Mouse (Mus musculus) bone marrow macrophage, adult 2 months (primary cell): ENCODE data around the gene Nmrk1. TPM values are rescaled to one million over a fixed set of nuclear protein-coding genes. Genes with fewer than 3 reads are reported as not detected.

Source experiments
- H3K27ac ChIP-seq: 2 replicates; pipeline ENCODE4 v1.5.1; 2012; ENCODE audit warnings: low read depth, low read length; ENCODE audit not compliant: insufficient read depth
- H3K4me1 ChIP-seq: 2 replicates; pipeline ENCODE4 v1.6.1; 2012; ENCODE audit warnings: low read length; ENCODE audit not compliant: control insufficient read depth, insufficient read depth
- H3K4me3 ChIP-seq: 2 replicates; pipeline ENCODE4 v1.5.1; 2012; ENCODE audit warnings: mild to moderate bottlenecking, low read length, moderate library complexity; ENCODE audit not compliant: insufficient read depth
- CTCF ChIP-seq: IDR thresholded peaks from 2 replicates; pipeline ENCODE4 v1.5.1; 2012; ENCODE audit warnings: low read depth, mild to moderate bottlenecking, low read length, moderate library complexity
- POLR2A ChIP-seq: IDR thresholded peaks from 2 replicates; pipeline ENCODE4 v1.6.1; 2012; ENCODE audit warnings: mild to moderate bottlenecking, low read depth, low read length, borderline replicate concordance
- polyA plus RNA-seq: library from polyadenylated mRNA; stranded (reverse); fragments of >200 nt; gene quantifications from 2 replicates; pipeline ENCODE4 v1.2.4, GENCODE M21; 2012; ENCODE audit not compliant: missing spikeins, insufficient read depth, insufficient read length

Nmrk1 gene
- polyA plus RNA-seq, 1 experiment, result 12.7 TPM

DNA sequence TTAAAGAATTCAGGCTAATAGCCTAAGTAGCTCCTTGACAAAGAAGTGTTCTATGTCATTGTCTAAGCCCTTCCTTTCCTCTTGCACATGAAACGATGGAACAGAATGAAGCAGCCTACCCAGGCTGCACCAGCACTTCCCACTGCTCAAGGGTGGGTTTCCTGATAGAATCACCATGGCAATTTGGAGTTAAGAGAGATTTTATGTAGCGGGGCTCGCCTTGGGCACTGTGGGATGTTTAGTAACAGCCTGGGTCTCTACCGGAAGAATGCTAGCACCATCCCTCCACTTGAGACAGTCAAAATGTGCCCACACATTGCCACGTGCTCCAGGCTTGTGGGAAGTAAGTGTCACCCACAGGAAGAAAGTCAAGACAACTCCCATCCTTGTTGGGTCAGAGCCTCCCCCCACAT, 40.8 kb upstream of the Nmrk1 start:
- no peak overlapping the region for H3K4me3 ChIP-seq
- H3K27ac ChIP-seq, result no peak overlapping the region
- peaks cover 10% of the 10 kb centered on the region for H3K4me1 ChIP-seq
- TF ChIP-seq CTCF (no peak), POLR2A (no peak)

DNA sequence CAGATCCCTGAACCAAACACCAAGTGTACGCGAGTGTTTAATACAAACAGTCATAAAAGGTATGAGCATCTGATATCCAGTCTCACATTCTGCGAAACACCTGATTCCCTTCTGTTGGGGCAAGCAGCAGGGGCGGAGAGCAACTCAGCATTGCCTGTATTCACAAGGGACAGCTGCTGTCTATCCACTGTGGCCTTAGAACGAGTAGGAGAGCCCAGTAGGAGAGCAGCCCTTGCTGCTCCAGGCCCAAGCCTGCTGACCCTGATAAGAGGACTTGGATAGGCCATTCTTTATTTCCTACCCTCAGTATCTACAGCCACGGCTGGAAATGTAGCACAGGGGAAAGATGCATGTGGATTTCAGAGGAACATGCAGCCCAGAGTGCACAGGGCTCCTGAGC, 38.8 kb upstream of the Nmrk1 start:
- TF ChIP-seq CTCF, result no peak
- peaks cover 7% of the 10 kb centered on the region for H3K4me1 ChIP-seq
- no peak overlapping the region for H3K4me3 ChIP-seq
- H3K27ac ChIP-seq, result no peak overlapping the region

DNA sequence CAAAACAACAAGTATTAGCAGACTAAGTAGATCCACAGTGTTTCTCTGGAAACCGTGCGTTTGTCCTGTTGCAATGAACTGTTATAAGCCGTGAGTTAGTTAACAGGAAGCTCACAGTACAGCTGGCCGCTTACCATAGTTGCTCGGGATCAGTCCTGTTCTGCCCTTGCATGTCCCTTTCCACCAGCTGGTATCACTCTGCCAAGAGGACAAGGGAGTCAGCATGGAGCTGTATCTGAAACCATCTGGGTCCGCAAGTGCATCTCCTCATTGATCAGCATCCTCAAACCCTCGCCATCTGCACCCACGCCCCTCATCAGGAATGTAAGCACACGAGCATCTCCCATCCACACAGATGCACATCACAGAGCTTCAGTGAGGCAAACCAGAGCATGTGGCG, 38.0 kb upstream of the Nmrk1 start:
- TF ChIP-seq CTCF (no peak), POLR2A (no peak)
- H3K4me3 ChIP-seq, result no peak overlapping the region
- peaks cover 7% of the 10 kb centered on the region for H3K4me1 ChIP-seq
- no peak overlapping the region for H3K27ac ChIP-seq

DNA sequence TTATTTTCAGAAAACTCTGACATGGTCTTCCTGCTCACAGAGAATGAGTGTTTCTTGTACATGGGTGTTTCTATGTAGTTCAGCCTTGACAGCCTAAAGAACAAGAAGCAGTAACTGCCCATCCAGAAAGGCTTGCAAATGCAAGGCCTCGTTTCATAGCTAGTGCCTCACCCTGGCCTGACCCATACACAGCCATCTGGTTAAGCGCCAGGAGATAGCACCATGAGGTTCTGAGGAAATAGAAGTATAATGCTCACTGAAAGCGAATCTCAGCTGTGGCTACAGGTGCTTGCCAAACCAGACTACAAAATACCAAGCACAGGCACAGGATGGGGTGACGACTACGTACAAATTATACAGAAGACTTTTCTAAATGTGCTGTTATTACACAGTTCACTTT, 34.9 kb upstream of the Nmrk1 start:
- TF ChIP-seq CTCF, result no peak
- no peak for TF ChIP-seq POLR2A
- no peak overlapping the region for H3K4me3 ChIP-seq
- H3K4me1 ChIP-seq, result peaks cover 3% of the 10 kb centered on the region
- no peak overlapping the region for H3K27ac ChIP-seq

DNA sequence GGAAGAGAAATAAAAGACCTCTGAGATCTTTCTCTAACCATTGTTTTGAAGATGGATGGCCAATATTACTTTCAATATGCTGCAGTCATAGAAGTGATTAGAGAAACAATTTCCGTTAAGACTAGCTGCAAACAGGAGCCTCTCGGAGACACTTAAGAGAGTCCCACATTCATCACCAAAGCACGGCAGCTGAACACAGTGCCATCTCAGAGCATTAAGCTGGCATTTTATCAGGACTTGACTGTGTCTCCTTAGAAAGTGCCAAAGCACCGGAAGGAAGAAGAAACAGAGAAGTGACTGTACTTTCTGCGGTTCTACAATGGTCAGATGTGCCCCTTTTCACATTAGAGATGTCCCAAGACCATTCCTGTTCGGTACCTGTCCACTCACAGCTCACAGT, 34.0 kb upstream of the Nmrk1 start:
- no peak for TF ChIP-seq POLR2A
- no peak for TF ChIP-seq CTCF
- peaks cover 3% of the 10 kb centered on the region for H3K4me1 ChIP-seq
- no peak overlapping the region for H3K27ac ChIP-seq
- no peak overlapping the region for H3K4me3 ChIP-seq

DNA sequence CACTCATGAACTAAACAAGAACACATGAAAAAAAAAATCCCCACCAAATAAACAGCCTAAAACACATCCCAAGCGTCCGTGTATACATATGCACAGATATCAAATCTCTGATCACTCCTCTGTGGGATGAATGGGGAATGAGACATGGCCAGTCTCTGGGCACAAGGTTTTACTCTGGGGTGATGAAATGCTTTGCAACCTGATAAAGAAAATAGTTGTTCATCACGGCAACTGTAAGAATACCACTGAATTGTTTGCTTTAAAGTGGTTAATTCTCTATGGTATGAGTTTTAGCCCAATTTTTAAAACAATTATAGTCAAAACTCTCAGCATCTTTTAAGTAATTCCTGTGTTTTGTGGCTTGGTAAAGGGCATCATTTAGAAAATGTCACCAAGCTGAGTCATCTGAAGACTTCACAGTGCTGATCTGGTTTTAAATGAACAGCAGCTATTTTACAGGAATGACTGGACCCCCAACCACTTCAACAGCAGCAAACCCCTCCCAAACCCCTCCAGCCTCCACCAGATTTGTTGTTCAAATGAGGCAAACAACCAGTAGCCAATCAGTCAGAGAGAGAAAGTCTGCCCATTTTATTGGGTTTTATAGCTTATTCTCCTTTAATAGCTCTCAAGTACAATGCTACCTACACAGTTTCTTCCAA, 33.4 kb upstream of the Nmrk1 start:
- TF ChIP-seq POLR2A, result no peak
- TF ChIP-seq CTCF, result no peak
- Histone ChIP-seq H3K4me1 (peaks cover 10% of the 10 kb centered on the region), H3K4me3 (no peak overlapping the region), H3K27ac (no peak overlapping the region)

DNA sequence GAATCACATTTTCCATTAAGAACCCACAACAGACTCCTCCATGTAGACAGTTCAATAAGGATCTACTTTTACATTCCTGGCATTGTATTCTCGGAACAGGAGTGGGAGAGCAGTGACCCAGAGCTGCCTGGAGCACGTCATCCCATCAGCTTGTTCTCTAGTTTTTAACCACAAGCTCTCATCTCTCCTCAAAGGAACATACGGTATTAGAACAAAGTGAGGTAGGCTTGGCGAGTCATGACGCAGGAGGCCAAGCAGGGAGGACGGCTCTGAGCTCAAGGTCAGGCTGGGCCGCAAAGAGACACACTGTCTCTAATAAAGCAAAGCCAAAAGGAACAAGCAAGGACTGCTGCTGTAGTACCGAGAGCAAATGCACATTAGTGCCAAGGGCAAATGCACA, 32.7 kb upstream of the Nmrk1 start:
- Histone ChIP-seq H3K27ac (no peak overlapping the region), H3K4me3 (no peak overlapping the region), H3K4me1 (peaks cover 15% of the 10 kb centered on the region)
- TF ChIP-seq POLR2A (no peak), CTCF (no peak)

DNA sequence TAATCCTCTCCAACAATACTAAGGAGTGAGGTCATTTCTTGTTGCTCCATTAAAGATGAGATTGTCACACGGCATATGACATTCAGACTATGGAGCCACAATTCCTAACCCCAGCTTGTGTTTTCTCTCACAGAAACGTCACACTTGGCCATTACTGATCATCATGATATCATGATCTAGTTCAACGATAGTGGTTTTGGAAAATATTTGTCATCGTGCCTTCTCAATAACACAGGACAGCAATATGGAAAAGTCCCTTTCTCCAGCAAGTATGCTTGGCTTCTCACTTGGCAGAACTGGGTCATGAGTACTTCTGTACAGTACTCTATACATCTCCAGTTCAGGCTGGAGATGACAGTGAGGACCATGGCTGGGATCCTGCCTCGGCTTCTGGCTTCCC, 32.1 kb upstream of the Nmrk1 start:
- Histone ChIP-seq H3K27ac (no peak overlapping the region), H3K4me1 (peaks cover 19% of the 10 kb centered on the region), H3K4me3 (no peak overlapping the region)
- TF ChIP-seq CTCF (no peak), POLR2A (no peak)

DNA sequence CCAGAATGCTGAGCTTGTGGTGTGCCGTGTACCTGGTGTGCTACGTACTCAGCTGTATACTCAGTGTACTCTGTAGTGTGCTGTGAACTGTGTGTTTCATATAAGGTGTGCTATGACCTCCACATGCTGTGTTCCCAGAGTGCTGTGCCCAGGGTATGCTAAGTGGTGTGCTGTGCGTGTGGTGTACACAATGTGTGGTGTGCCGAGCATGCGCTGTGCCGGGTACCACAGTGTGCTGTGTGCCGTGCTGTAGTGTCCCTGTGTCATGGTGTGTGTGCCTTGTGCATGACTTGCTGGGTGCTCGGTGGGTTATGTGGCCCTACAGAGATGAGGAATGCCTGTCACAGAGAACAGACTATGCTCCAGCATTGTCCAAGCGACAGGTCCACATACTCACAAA, 31.1 kb upstream of the Nmrk1 start:
- H3K27ac ChIP-seq, result no peak overlapping the region
- peaks cover 16% of the 10 kb centered on the region for H3K4me1 ChIP-seq
- no peak for TF ChIP-seq POLR2A
- TF ChIP-seq CTCF, result no peak
- H3K4me3 ChIP-seq, result no peak overlapping the region

DNA sequence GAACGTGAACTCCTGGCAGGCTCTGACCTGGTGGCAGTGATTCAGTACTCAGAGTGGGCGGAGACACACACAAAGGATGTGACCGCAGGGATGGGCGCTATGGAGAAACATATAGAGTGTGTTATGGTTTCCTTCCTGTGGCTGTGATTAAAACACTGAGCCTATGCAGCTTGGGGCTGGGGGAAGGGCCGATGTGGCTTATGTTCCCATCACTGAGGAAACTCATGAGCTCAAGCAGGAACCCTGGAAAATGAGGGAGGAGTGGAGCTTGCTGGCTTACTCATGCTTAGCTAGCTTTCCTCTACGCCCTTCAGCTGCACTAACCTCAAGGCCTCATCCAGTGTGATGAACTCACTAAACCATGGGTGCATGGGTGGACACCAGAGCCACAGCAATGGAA, 28.7 kb upstream of the Nmrk1 start:
- TF ChIP-seq CTCF (no peak), POLR2A (no peak)
- Histone ChIP-seq H3K4me1 (peaks cover 20% of the 10 kb centered on the region), H3K4me3 (no peak overlapping the region), H3K27ac (no peak overlapping the region)

DNA sequence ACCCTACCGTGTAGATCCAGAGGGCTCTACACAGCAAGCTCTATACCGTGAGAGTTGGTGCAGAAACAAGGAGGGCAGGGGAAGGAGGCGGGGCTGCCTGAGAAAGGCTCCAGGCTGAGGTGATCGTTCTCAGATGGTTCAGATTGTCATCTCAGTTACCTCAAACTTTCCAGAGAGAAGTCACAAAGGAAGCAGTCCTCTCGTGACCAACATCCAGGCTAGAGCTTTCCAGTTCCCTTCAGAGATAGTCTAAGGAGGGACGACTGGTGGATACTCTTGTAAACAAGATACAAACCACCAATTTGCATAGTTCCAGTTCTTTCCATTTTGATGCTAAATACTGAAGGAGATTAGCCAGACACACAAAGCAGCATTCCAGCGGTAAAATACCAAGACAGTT, 23.8 kb upstream of the Nmrk1 start:
- Histone ChIP-seq H3K4me1 (peaks cover 22% of the 10 kb centered on the region), H3K27ac (no peak overlapping the region), H3K4me3 (no peak overlapping the region)
- no peak for TF ChIP-seq CTCF
- TF ChIP-seq POLR2A, result no peak
